Mouse (Mus musculus) heart, adult 2 months (tissue): ENCODE data around the gene Kcne2. TPM values are rescaled to one million over a fixed set of nuclear protein-coding genes. Genes with fewer than 3 reads are reported as not detected.

Experiments
- DNase-seq, 2 experiments: peaks; one replicate each; pipeline ENCODE4 v3.0.0; 2021
- H3K27ac ChIP-seq: fragments of 200-600 bp; 2 replicates; pipeline ENCODE4 v1.8.1; 2022
- H3K27me3 ChIP-seq: fragments of 200-500 bp; 2 replicates; pipeline ENCODE4 v1.6.1; 2012; ENCODE audit warnings: mild to moderate bottlenecking, low read length, inconsistent platforms, mixed read lengths; ENCODE audit not compliant: control insufficient read depth, insufficient read depth
- H3K36me3 ChIP-seq: fragments of 200-500 bp; 2 replicates; pipeline ENCODE4 v1.6.1; 2012; ENCODE audit warnings: low read length, inconsistent platforms; ENCODE audit not compliant: control insufficient read depth, insufficient read depth
- H3K4me1 ChIP-seq: fragments of 200-500 bp; 2 replicates; pipeline ENCODE4 v1.6.1; 2011; ENCODE audit warnings: low read length; ENCODE audit not compliant: control insufficient read depth, insufficient read depth
- H3K4me3 ChIP-seq: fragments of 200-600 bp; 2 replicates; pipeline ENCODE4 v1.8.1; 2022
- H3K79me2 ChIP-seq: fragments of 200-500 bp; replicated peaks from 2 replicates; pipeline ENCODE4 v1.6.1; 2012; ENCODE audit warnings: mild to moderate bottlenecking, inconsistent platforms, low read length, moderate library complexity, mixed read lengths; ENCODE audit not compliant: control insufficient read depth, insufficient read depth
- H3K9ac ChIP-seq: fragments of 200-500 bp; 2 replicates; pipeline ENCODE4 v1.6.1; 2012; ENCODE audit warnings: low read depth, mild to moderate bottlenecking, control low read depth, inconsistent platforms, low read length, mixed read lengths
- CTCF ChIP-seq: fragments of 200-600 bp; IDR thresholded peaks from 2 replicates; pipeline ENCODE4 v1.8.1; 2022; ENCODE audit warnings: antibody characterized with exemption, mild to moderate bottlenecking, moderate library complexity
- EP300 ChIP-seq: fragments of 200-500 bp; IDR thresholded peaks from 2 replicates; pipeline ENCODE4 v1.6.1; 2011; ENCODE audit warnings: low read depth, low read length, control low read depth; ENCODE audit not compliant: insufficient read depth
- POLR2A ChIP-seq: fragments of 200-500 bp; IDR thresholded peaks from 2 replicates; pipeline ENCODE4 v1.6.1; 2011; ENCODE audit warnings: mild to moderate bottlenecking, low read depth, low read length, control low read depth; ENCODE audit not compliant: insufficient read depth
- WGBS: fragments of 180-500 bp; shearing (Covaris S2); methylation state at CpG from one replicate; pipeline ENCODE4 v1.1.7; 2018; 5-methylcytosine and 5-hydroxymethylcytosine counted together
- intact Hi-C: fragments of 180-260 bp; cut with DNase I; formaldehyde crosslinking; loops from one replicate; pipeline ENCODE4 v1.15.1; 2025
- polyA plus RNA-seq: library from polyadenylated mRNA; depleted of rRNA; stranded (reverse); fragments of >200 nt; gene quantifications from 2 replicates; pipeline ENCODE4 v1.2.3, GENCODE M21; 2012
- total RNA-seq, 2 experiments: library from RNA; stranded (reverse); gene quantifications; 2 replicates each; pipeline ENCODE4 v1.2.3; 2021

Gene Kcne2
- total and polyA plus RNA-seq, 3 experiments: not detected

DNA sequence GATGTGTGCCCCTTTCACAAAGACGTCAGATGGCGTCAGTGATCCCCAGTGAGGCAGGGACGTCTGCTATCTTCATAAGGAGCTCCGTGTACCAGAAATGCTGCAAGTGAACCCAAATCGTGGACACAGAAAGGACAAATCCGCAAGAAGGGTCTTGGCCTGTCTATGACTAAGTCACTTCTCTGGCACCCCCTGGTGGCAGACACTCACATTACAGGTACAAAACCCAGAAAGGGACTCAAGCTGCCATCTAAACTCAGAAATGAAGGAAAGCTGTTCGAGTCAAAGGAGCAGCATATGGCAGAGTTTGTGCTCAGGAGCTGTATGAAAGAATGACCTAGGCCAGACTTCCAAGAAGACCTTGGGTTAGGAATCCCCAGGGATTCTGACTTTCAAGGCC, 5.6 kb upstream of the Kcne2 start:
- TF ChIP-seq CTCF: peak; percentile 99; the same call in 1 of the 2 replicates
- TF ChIP-seq EP300: no peak
- TF ChIP-seq POLR2A: no peak
- Histone ChIP-seq H3K4me1 (no peaks in the 10 kb centered on the region; the same call in 1 of the 2 replicates), H3K27me3 (no peaks in the 10 kb centered on the region; the same call in 1 of the 2 replicates), H3K36me3 (no peaks in the 10 kb centered on the region), H3K9ac (no peak overlapping the region), H3K27ac (no peak overlapping the region), H3K4me3 (no peak overlapping the region), H3K79me2 (no peaks in the 10 kb centered on the region)
- intact Hi-C loops: loop anchor here (1.0 to 2.0 kb wide), 2 partner anchors 230 to 350 kb away; no protein-coding TSS in a partner anchor
- DNase-seq: peak; percentile 70 to 88
- 6% methylated on average over 7 of the region's 7 CpGs for WGBS

DNA sequence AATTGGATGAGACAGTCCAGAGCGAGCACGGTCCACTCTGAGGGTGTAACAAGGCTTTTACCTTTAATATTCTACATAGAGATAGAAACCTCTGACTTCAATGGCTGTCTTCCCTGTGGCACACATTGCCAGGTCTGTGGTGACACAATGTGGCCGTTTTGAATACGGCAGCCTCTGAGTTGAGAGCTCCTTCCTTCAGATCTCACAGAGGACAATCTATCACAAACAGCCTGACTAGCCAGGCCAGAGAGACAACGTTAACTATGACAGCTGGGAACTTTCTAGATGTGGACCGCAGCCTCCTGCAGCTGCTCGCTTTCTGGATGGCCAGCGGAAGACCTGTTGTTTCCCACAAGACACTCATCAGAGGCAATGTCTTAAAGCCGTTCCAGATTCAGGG, 3.4 kb upstream of the Kcne2 start:
- H3K4me3 ChIP-seq: no peak overlapping the region
- intact Hi-C loops: no loop called here
- H3K79me2 ChIP-seq: no peaks in the 10 kb centered on the region
- TF ChIP-seq POLR2A (no peak), CTCF (peak; percentile 39)
- 66% methylated on average over 9 of the region's 9 CpGs for WGBS
- no peak for DNase-seq
- H3K27me3 ChIP-seq: no peaks in the 10 kb centered on the region; the same call in 1 of the 2 replicates
- H3K36me3 ChIP-seq: no peaks in the 10 kb centered on the region
- no peak overlapping the region for H3K9ac ChIP-seq
- H3K27ac ChIP-seq: no peak overlapping the region
- no peaks in the 10 kb centered on the region; the same call in 1 of the 2 replicates for H3K4me1 ChIP-seq

DNA sequence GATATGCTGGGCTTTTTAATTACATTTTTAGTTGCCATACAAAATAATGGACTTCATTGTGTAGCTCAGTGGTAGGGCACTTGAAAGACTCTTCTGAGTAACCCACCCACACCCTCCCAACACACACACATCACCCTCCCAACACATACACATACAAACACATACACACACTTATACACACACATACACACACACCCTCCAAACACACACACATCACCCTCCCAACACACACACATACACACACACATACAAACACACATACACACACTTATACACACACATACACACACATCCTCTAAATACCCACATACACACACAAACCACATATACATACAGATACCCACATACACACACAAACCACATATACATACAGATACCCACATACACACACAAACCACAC, 2.1 kb upstream of the Kcne2 start:
- Histone ChIP-seq H3K27ac (no peak overlapping the region), H3K9ac (no peak overlapping the region), H3K36me3 (no peaks in the 10 kb centered on the region), H3K79me2 (no peaks in the 10 kb centered on the region), H3K4me1 (no peaks in the 10 kb centered on the region; the same call in 1 of the 2 replicates), H3K27me3 (no peaks in the 10 kb centered on the region; the same call in 1 of the 2 replicates), H3K4me3 (no peak overlapping the region)
- no peak for DNase-seq
- no peak for TF ChIP-seq POLR2A
- intact Hi-C loops: no loop called here

DNA sequence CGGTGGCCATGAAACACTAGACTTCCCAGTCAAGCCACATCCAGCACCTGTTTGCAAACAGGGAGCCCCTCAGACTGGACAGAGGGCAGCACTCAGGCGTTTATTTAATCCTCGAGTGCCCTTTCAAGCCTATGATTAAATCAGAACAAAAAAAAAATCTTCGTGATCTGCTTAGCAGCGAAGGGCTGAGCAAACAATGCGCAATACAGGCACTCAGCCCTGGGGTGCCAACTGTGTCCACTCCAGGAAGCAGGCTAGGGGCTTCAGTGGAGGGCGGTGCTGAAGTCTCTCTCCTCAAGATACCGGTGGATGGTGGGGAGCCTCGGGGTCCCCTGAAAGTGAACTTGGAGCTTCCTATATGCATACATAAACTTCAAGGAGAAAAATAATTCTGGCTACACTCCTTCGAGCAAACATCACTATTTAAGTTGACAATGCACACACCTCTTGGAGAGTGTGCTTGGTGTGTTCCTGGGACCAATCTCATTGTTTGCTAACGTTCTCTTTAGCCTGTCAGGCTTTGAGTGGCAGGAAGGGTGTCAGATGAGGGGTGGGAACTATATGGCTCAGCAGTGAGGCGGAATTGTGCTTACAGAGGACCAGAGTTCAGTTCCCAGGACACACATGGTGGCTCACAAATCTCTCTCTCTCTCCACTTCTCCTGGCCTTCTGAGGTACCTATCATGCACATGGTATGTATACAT, 2.2 kb downstream of the Kcne2 start:
- WGBS: 67% methylated on average over 12 of the region's 12 CpGs
- H3K4me3 ChIP-seq: no peak overlapping the region
- TF ChIP-seq POLR2A (no peak), EP300 (no peak), CTCF (no peak)
- no peak overlapping the region for H3K27ac ChIP-seq
- intact Hi-C loops: no loop called here
- no peaks in the 10 kb centered on the region; the same call in 1 of the 2 replicates for H3K27me3 ChIP-seq
- no peaks in the 10 kb centered on the region for H3K36me3 ChIP-seq
- H3K79me2 ChIP-seq: no peaks in the 10 kb centered on the region
- H3K9ac ChIP-seq: no peak overlapping the region
- no peaks in the 10 kb centered on the region for H3K4me1 ChIP-seq
- no peak for DNase-seq

DNA sequence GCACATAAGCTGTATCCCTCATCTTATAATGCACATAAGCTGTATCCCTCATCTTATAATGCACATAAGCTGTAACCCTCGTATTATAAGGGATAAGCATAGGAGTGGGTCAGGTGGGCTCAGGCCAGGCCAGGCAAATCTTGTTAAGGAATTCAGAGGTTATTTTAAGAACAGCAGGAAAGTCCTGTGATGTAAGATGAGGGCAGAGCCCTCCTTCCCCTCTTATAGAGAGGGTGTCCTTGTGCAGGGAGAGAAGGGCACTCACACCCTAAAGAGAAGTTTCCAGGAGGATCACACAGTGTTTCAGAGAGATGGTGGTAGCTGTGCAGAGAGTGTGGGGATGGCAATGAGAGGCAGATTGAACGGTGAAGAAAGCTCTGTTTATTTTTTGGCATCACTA, 3.1 kb downstream of the Kcne2 start:
- intact Hi-C loops: no loop called here
- no peaks in the 10 kb centered on the region for H3K79me2 ChIP-seq
- H3K27ac ChIP-seq: no peak overlapping the region
- TF ChIP-seq POLR2A: no peak
- no peak for TF ChIP-seq CTCF
- no peak for TF ChIP-seq EP300
- DNase-seq: no peak
- 39% methylated on average over 2 of the region's 2 CpGs for WGBS
- no peaks in the 10 kb centered on the region for H3K36me3 ChIP-seq
- no peaks in the 10 kb centered on the region for H3K27me3 ChIP-seq
- H3K4me1 ChIP-seq: no peaks in the 10 kb centered on the region
- H3K9ac ChIP-seq: no peak overlapping the region
- H3K4me3 ChIP-seq: no peak overlapping the region

DNA sequence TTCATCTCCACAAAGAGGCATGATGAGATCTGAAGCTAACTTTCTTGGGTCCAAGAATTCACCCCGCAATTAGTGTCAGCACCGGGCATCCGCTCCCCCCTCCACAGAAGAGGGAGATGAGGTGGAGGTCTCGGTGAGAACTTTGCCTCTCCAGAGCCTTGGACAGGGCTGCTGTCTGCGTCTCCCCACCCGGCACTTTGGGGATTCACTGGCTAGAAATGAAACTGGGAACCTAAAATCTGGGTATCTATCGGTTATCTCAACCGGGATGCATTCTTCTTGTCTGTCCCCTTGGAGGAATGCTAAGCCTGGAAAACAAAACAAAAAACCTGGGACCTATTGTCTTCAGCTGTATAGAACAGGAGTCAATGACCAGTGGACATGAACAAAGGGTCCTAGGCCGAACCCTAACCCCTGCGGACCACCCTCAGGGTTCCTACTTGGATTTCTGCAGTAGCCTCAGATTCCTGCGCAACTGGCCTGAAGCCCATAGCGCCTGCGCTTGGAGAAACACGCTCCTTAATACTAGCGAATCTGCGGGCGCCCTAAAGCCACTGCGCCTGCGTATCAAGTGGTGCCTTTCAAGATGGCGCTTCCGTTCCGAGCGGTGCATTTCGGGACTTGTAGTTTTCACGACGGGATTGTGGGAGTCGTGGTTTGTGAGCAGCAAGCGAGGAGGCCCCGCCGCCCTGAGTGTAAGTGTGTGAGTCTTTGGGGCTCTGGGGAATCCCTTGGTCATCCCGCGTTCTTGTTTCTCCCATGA, 8.6 kb downstream of the Kcne2 start, which contains the start of gene Smim11:
Gene Smim11 (plus strand): TSS at position 638 of the 763 bp plus-strand sequence.
- no peaks in the 10 kb centered on the region for H3K27me3 ChIP-seq
- H3K27ac ChIP-seq: peak within 1 kb of the TSS; percentile 93
- intact Hi-C loops: loop anchor here (1.0 to 5.0 kb wide), 2 partner anchors 369 to 574 kb away; partner anchors contain the start of genes Cryzl1 and Itsn1
- TF ChIP-seq CTCF: no peak
- peak; percentile 83 for TF ChIP-seq EP300
- TF ChIP-seq POLR2A: peak; percentile 95
- peaks cover 10% of the 10 kb centered on the region for H3K4me1 ChIP-seq
- peak within 1 kb of the TSS; percentile 75 for H3K4me3 ChIP-seq
- peak within 1 kb of the TSS; percentile 67 for H3K9ac ChIP-seq
- H3K36me3 ChIP-seq: no peaks in the 10 kb centered on the region; the same call in 1 of the 2 replicates
- 7% methylated on average over 32 of the region's 32 CpGs for WGBS
- H3K79me2 ChIP-seq: no peaks in the 10 kb centered on the region
- peak; percentile 93 to 95 for DNase-seq
